Mouse (Mus musculus) liver, postnatal 0 days (tissue): ENCODE data around the gene Xaf1.

ENCODE experiments used
- CTCF ChIP-seq: sonication (generic); IDR thresholded peaks from 2 replicates; pipeline ENCODE4 v1.5.1; 2016; ENCODE audit warnings: antibody characterized with exemption, low read depth
- EP300 ChIP-seq: IDR thresholded peaks from 2 replicates; pipeline ENCODE4 v1.6.1; 2016; ENCODE audit warnings: antibody characterized with exemption, low read depth, mild to moderate bottlenecking

GRCm38 (mm10) chr11:72284532-72285182, 16.8 kb upstream of the Xaf1 start:
- TF ChIP-seq CTCF = no peak
- no peak for TF ChIP-seq EP300
